Mouse (Mus musculus): ENCODE data around the gene Muc1.
A peak's percentile ranks its signal among the peaks of the same experiment; 100 is the strongest.

Muc1 gene

DNA sequence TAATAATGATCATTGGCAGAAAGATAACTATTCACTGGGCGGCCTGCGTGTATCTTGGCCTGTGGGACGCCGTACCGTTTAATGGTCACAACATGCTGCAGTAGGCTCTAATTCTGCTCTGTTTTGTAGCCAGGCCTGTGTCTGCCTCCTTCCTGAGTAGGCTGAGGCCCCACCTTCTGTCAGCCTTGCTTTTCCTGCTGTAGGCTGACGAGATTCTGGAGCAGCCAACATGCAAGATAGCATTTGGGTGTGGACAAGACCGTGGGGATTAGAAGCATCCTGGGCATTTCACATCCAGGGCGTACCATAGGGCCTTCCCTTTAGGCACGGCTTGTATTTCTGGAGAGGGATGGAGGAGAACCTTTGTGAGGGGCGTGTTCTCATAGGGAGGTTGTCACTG, 33.6 kb downstream of the Muc1 start:
- ATAC-seq (ENCODE audit: insufficient number of reproducible peaks, low FRiP score, low TSS enrichment) = no peak

DNA sequence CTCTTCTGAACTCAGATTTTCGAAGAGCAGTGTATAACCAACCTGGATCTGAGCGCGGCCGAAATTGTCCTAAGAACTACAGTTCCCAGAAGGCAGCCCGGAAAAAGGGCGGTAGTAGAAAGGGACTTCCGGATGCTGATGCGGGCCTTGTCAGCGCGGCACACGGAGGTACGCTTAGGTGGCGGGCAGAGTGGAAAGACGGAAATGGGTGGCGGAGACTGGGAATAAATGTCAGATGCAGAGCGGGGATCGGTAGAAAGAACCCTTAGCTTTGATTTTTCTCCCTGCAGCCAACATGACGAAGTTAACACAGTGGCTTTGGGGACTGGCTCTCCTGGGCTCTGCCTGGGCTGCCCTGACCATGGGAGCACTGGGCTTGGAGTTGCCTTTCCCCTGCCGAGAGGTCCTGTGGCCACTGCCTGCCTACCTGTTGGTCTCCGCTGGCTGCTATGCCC, 37.6 kb downstream of the Muc1 start:
- ATAC-seq (ENCODE audit: insufficient number of reproducible peaks, low FRiP score, low TSS enrichment) = peak; percentile 91

DNA sequence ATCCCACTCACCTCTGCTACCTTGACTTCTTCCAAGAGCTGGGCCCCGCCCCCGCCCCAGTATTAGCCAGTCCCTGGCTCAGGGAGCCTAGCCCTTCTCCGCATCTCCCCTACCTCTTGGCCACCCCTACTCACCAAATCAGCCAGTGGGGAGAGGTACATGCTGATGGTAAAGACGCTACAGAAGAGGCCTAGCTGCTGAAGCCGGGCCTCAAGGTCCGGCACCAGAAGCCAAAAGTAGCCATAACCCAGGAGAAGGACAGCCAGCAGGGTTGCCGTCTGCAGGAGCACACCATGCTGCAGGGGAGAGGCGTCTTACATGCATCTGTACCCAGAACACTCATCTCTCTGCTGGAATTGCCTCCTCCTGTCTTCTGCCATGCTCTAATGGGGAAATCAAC, 40.1 kb downstream of the Muc1 start:
- ATAC-seq (ENCODE audit: insufficient number of reproducible peaks, low FRiP score, low TSS enrichment) = no peak

DNA sequence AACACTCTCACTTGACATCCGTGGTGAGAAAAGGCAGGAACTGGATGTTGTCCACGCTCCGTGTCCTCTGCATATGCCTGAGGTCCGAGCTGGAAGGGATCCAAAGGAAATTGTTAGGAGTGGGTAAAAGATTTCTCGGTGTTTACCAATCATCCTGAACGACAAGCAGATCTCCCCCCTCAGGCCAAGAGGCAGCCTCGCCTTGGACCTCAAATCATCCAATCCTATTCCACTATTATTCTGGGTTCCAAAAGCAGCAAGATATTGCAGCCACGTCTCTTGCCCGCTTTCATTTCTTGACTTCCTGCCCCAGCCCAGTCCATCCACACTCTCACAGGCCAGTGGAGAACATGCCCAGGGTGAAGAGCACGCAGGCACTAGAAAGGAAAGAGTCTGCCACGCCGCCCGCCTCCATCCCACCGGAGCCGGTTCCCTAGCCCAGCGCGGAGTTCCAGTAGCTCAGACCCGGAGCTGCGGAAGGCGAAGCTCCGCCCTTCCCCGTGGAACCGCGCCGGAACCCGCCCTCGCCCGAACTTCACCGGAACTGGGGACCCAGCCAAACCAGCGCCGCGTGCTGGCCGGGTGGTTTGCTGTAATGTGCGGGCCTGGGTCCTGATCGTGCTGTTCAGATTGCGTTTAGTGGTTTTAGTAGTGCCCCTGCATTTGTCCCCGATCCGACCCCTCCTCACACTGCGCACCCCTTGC, 41.3 kb downstream of the Muc1 start, which contains the start of gene Slc50a1:
Gene Slc50a1 (minus strand): TSS at position 520 of the 705 bp plus-strand sequence.
- peak; percentile 69 for ATAC-seq (ENCODE audit: insufficient number of reproducible peaks, low FRiP score, low TSS enrichment)

DNA sequence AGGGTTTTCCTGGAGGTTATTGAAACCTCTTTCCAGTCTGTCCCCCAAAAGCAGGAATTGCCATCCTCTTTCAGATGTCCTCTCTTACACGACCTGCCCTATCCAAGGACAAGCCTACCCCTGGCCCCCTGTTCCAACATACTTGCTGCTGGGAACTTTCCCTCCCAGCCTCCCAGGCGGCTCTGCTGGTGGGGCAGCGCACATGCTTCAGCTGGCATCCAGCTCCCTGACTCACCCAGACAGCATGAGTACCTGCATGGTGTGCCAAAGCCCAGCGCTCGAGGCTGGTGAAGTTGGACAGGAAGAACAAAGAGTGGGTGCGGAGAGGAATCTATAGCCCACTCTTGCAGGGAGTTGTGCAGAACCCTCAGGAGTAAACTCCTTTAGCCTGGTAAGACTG, 42.0 kb downstream of the Muc1 start:
- no peak for ATAC-seq (ENCODE audit: insufficient number of reproducible peaks, low FRiP score, low TSS enrichment)

DNA sequence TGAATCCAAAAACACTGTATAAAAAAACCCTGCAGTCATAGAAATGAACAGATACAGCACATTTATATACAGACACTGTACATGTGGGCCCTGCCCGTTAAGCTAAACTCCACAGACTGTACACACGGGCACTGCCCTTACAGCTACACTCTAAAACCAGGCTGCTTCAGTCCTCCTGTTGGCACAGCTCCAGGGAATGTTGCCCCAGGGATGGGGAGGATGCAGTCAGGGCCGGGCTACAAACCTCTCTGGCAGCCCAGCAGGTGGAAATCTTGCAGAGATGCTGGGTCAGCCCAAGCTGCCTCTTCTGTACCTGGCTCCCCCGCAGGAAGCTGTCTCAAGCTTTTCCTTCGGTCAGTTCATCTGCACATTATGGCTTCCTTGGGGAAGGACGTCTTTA, 42.9 kb downstream of the Muc1 start:
- ATAC-seq (ENCODE audit: insufficient number of reproducible peaks, low FRiP score, low TSS enrichment) = no peak

DNA sequence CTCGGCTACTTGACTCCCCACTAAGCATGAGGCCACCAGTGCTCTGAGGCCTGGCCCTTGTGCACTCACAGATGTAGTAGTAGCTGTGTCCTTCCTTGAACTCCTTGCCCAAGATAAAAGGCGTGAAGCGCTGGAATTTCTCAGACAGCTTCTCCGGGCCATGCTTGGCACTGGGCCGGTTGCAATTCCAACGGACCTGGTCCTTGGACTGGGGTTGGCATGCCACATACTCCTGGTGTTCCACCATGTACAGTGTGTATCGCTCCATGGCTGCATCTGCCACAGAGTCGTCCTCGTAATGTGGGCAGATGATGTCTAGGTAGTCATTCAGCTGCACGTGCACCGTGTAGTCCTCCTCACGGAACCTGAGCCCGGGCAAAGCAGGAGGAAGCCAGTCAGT, 47.2 kb downstream of the Muc1 start:
- no peak for ATAC-seq (ENCODE audit: insufficient number of reproducible peaks, low FRiP score, low TSS enrichment)

DNA sequence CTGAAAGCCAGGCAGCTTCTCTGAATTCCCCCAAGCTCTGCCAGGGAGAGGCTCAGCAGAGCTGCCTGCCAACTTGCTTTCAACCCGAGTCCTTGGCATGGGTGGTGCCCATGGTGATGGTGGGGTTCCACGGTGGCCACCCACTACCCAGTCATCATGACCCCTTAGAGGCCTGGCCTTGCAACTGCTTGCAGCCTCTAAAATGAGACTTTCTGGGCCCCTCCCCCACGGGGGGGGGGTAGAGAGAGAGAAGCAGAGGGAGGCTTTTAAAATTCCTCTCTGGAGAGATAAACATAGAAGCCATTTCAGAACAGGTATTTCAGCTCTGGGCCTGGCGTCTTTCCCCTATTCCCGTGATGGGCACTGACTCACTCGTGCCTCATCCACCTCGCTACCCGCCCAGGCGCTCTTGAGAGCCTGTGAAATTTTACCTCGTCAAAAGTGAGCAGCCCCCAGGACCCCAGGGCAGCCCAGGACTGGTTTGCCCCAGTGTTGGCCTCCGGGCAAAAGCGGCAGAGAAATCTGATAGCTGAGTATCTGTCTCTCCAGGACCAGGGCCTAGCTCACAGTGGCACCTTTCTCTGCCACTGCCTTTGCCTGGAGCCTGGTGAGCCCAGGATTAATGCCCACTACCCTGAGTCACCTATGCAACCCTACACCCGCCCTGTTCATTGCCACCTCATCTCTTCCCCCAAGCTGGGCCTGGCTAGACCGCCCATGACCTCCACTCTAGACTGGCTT, 48.6 kb downstream of the Muc1 start:
- ATAC-seq (ENCODE audit: insufficient number of reproducible peaks, low FRiP score, low TSS enrichment) = no peak

DNA sequence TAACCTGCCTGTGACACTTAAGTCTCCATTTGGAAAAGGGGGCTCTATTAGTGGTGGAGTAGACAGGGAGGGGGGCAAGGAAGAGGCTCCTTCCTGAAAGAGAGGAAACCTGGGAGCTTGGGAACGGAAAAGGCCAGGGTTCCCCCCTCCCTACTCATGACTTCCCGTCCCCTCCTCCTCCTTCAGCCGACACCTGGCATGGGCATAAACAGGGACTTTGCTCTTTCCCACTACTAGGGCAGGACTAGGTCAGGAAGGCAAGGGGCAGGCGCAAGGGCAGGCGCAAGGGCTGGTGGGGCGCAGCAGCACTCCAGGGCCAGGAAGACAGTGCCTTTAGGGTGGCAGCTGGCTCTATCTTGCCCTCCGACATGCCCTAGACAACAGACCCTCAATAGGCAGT, 49.2 kb downstream of the Muc1 start:
- ATAC-seq (ENCODE audit: insufficient number of reproducible peaks, low FRiP score, low TSS enrichment) = no peak

DNA sequence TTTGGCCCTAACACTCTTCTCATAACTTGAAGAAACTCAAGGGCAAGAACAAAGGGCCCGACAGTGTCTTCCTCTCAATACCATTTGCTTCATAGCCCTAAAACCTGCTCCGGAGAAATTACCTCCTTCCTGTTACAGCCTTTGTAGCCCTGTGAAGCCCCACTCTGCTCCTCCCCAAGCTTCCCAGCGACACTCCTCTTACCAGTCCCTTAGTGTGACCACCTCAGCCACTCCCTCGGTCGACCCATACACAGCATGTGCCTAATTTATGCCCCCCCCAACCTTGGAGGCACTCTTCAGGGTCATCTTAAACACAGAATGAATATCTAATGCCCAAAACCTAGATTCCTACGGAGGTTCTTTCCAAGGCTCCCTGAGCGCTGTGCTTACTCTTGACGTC, 49.8 kb downstream of the Muc1 start:
- ATAC-seq (ENCODE audit: insufficient number of reproducible peaks, low FRiP score, low TSS enrichment) = no peak

DNA sequence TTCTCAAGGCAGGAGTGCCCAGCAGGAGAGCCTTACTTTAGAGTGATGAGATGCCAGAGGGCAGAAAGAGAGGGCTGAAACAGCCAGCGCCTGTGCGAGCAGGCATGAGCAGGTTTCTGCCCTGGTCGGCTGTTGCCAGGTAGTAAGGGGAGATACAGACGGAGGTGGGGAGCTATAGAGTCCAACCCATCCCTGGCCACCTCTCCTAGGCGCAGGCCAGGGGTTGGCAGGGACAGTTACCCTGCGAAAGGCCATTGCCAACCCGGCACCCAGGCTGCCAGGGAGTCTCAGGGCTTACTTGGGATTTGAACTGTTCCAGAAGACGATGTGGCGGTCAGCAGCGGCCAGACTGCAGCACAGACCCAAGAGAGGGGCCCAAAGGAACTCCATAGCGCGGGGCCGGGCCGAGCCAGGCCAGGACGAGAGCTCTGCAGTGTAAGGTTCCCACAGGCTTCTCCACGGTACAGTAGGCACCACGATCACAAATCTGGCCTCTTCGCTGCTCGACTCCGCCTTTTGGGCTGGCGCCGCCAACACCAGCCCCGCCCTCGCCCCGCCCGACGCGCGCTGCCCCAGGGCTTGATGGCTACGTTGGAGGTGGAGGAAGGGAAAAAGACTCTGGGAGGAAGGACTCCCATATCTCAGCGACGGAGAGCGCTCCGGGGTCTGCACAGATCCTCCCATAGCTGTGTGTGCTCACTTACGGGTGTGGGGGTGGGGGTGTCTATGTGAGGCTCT, 50.5 kb downstream of the Muc1 start:
- ATAC-seq (ENCODE audit: insufficient number of reproducible peaks, low FRiP score, low TSS enrichment) = peak; percentile 71

DNA sequence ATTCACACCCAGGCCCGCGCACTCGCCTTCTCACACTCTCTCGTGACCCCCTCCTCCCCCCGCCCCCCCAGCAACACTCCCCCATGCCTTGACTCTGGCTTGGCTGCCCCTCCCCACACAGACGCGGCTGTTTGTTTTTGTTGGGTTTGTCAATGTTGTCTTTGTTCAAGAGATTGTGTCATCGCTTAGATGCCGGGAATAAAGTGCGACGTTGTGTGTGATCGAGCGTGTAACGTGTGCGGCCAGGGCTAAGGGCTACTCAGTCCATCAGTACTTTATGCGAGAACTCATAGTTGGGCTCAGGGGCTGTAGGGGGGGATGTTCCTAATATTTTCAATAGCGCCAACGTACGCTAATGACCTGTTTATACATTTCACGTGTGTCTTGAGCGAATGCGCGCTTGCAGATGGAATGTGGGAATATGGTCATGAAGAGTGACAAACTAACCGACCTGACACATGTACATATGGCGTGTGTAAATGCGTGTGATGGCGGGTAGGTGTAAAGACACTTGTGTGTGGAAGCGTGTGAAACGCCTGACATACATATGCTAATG, 51.3 kb downstream of the Muc1 start:
- ATAC-seq (ENCODE audit: insufficient number of reproducible peaks, low FRiP score, low TSS enrichment) = 0 out of 2 replicates have a peak, but pooled peaks have one; percentile 0

DNA sequence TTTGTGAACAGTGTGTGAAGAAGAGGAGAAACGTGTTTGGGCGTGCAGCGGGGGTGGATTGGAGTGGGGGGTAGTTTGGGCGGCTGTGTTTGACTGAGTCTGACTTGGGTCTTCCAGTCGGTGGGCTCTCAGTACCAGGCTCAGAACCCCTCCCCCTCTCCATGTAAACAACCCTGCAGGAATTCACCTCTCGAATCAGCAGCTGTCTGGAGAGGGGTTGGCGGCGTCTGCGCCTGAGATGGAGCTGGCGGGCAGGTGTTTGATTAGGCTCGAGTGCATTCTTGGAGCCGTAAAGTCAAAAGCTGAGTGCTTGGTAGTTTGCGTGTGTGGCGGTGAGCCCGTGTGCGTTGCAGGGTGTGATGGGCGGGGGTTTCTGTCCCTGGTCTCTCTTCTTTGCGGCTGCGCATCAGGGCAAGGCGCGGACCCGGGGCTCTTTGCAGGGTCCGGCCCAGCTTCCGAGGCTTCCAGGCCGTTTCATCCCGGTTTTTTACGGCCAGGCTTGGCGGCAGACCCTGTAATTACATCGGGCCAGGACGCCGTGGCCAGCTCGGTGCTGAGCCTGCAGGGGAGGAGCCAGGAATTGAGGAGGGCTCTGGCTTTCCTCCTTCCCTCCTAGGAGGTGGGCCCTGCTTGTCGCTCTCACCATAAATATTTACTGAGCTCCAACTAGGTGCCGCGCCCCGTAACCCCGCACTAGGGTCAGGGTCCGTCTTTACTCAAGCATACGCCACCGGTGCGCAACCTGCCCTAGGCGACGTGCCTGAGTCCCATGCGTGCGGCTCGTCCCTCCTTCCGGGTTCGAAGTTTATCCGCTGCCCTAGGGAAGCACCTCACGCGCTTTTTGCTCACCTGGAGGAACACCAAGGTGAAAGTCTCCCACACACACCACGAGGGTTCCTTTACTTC, 52.0 kb downstream of the Muc1 start, which contains the start of gene Efna1:
Gene Efna1 (minus strand): TSS at position 537 of the 906 bp plus-strand sequence.
- ATAC-seq (ENCODE audit: insufficient number of reproducible peaks, low FRiP score, low TSS enrichment) = no peak

DNA sequence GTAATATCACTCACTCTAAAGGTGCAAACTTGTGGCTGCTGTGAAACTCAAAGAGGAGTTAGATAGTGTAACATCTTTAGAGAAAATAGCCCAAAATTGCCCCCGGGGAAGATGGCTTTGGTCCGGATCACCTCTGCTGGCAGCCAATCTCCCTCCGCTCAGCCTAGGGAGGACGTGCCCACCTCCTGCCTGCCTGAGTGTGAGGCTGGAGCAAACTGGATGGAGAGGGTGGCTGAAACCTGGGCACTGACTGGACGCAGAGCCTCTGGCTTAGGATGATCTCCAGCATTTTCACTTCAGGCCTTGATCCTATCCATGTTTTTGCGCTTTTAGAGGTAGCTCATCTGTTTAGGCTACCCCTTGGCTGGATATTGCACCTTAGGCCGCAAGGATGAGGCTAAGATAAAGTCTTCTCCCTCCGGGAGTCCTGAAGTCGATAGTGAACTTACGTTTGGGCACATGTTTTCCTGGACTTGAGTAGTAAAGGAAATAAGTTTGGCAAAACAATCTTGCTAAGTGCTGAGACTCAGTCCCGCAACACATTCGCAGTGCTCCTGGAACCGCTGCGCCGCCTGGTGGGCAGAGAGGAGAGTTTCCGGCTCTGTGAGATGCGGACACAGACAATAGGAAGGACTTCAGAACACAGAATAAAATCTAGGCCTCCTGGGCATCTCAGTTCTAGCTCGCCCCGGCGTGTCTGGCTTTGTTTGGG, 52.9 kb downstream of the Muc1 start:
- no peak for ATAC-seq (ENCODE audit: insufficient number of reproducible peaks, low FRiP score, low TSS enrichment)

DNA sequence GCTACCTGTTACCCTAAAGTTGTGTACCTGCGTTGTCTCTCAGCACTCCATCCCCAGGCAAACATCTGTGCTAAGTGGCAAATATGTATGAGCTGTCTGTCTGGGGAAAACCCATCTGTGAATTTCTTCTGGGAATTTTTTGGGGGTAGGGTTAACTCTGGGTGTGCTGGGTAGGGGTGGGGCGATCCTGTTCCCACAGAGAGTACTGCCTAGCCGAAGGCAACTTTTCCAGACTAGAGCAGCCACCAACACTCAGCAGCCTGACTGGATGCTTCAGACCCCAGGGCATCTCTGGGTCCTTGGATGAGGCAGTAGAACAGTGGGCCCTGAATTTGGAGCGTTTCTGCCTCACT, 53.4 kb downstream of the Muc1 start:
- no peak for ATAC-seq (ENCODE audit: insufficient number of reproducible peaks, low FRiP score, low TSS enrichment)

Measured in cerebellum, adult (tissue).